Mouse (Mus musculus): ENCODE measurements around the gene Klhdc9. TPM values are rescaled to one million over a fixed set of nuclear protein-coding genes. Genes with fewer than 3 reads are reported as not detected.

Gene Klhdc9
- polyA plus RNA-seq (2012; fragmentation: generic; extraction: Trizol) = under 1 TPM in 1 of 2 experiments, not detected in 1; 0.05 TPM

DNA sequence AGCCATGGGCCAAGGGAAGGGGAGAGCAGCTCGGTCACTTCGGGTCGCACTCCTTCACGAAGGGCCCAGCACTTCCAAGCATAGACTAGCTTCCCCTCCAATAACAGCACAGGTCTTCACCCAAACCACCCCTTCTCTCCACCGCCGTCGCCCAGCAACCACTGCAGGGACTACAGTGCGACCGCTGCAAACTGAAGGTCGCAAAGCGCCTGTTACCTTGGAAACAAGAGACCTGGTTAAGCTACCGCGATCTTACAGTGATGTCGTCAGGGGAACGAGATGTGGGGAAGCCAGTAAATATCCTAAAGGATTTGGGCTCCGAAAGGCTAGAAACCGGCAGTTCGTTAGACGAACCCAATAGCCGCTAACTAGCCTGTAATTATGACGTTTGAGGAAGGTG, at the start of gene Klhdc9:
Gene Klhdc9 (minus strand): TSS at position 143 of the 400 bp plus-strand sequence.

DNA sequence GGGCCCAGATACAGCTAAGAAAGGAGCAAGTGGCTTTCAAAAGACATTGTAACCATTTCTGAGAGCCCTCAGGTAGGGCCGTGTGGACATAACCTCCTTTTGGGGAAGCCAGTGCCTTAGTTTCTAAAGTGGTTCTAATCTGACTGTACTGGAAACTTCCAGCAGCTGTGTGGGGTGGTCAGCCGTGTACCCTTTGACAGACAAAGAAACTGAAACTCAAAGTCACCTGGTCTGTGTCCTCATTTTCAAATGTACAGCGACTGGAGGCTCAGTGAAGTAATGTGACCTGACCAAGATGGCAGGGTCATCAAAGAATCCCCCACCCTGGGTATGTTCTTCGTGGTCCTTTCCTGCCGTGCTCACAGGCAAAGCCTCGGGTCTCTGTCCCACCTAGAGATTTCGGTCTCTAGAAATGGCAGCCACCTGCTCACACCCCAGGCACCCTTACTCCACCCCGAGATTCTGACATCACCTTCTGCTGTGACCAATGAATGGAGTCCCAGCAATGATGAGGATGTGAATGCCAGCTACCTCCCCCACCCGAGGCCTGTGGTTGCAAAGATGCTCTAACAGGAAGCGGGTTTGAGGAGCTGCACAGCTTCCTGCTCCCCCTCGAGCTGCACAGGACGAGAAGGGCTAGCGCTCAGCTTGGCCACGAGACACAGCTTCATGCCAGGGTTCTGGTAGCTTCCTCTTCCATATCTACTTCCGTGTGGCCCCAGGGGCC, 27.9 kb upstream of the Klhdc9 start, which contains the start of gene Arhgap30:
Gene Arhgap30 (plus strand): TSS at position 579 of the 727 bp plus-strand sequence.

DNA sequence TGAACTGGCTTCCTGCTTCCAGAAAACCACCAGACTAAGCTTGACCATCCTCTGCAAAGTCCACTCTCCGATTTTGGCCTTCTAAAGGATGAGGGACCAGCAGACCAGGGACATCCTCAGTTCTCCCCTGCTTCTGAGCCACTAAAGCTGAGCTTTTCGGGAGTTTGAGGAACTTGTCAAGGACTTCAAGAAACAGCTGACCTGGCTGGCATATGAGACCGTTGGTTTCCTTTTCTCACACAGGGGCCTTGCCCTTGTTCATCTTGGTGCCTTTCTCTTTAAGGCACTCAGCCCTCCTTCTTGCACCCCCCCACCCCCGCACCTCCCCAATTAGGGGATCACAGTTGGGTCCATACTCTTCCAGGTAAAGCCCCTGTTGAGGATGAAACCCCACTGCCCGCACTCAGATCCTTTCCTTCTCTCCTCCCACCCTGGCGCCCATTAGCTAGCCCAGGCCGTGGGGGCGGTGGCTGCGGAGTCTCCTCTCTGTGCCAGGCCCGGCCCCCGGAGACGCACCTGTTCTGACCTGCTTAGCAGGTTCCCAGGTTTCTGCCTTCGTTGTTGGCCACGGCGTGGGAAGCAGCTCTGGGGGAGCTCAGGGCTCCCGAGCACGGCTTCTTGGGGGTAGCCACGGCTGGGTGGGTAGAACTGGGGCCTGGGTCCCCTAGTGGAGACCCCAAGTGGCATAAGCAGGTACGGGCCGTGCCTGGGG, 9.4 kb upstream of the Klhdc9 start, which contains the start of gene Nectin4:
Gene Nectin4 (plus strand): TSS at position 255 of the 712 bp plus-strand sequence.

DNA sequence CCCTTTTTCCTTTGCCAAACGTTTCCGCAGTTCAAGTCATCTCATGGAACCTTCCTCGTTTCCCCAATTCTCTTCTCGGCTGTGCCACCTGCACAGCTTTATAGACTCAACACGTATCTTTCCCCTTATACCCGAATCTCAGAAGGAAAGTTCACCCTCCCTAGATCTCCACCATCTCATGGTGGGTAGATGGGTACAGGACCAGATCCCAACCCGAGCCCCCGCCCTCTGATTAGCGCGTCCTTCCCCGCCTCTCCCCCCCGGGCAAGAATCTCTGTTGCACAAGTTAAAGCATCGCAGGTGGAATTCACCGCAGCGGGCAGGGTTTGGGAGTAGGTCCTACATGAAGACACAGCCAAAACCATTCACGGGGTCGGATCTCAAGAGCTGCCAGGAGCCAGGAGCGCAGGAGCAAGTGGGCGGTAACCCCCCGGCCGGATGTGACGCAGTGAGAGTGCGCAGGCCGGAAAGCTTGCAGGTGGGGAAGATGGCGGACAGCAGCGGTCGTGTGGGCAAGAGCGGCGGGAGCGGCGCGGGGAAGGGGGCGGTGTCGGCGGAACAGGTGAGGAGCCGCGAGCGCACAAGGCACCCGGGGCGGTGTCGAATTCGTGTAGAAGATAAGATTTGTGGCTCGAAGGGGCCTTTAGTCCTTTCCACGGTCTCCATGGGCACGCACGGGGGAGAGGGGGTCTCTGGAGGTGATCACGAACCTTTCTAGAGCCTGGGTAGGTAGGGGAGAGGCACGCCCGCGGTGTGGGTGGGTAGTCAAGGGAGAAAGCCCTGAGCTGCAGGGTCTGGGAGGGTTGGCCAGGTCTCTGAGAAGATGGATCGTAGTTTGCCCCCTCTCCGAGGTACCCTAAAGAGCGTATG, 15.1 kb downstream of the Klhdc9 start, which contains the start of the genes Nit1 and Pfdn2:
Gene Nit1 (minus strand): TSS at position 422 of the 870 bp plus-strand sequence.
Gene Pfdn2 (plus strand): TSS at position 446 of the 870 bp plus-strand sequence.

DNA sequence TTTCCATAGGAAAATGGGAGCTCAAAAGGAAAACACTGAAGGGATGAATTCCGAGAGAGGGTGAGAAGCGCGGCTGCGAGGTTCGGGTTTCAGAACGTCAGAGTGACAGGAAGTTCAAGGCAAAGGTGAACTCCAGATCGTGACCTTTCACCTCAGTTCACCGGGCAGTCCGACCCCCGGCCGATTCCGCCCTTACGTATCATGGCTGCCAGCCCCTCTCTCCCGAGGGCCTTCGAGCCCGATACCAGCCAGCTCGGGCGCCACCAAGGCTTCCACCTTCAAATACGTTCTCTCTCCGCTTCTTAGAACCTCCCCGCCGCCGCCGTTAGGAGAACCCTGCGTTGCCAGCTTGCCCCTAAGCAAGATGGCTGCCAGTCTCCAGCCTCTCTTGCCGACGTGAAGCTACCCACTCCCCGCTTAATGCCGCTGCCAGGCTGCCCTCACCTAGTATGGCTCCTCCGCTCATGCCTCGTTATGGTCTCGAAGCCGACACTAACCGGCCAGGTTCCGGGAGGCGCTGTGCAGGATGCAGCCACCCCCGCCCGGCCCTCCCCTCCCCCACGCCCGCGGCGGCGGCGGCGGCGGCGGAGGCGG, 31.7 kb downstream of the Klhdc9 start, which contains the start of gene Dedd:
Gene Dedd (plus strand): TSS at position 307 of the 594 bp plus-strand sequence.

Other genes with a start within 250 kb of the Klhdc9 start
- gene Cfap126, start 246.9 kb downstream of the Klhdc9 start, polyA plus RNA-seq (2012; fragmentation: generic; extraction: Trizol) = 1 to 10 TPM in 1 of 2 experiments, under 1 TPM in 1; 0.47 to 2.7 TPM
- 100 to 1,000 TPM in 1 of 2 experiments, 10 to 100 TPM in 1; 72.7 to 128 TPM for gene Sdhc, start 210.2 kb downstream of the Klhdc9 start, polyA plus RNA-seq (2012; fragmentation: generic; extraction: Trizol)
- under 1 TPM; 0.07 to 0.42 TPM for gene Mpz, start 210.1 kb downstream of the Klhdc9 start, polyA plus RNA-seq (2012; fragmentation: generic; extraction: Trizol)
- under 1 TPM in 1 of 2 experiments, not detected in 1; 0.11 TPM for gene Pcp4l1, start 164.5 kb downstream of the Klhdc9 start, polyA plus RNA-seq (2012; fragmentation: generic; extraction: Trizol)
- gene Nr1i3, start 146.8 kb downstream of the Klhdc9 start, polyA plus RNA-seq (2012; fragmentation: generic; extraction: Trizol) = under 1 TPM; 0.01 to 0.02 TPM
- gene Tomm40l, start 138.3 kb downstream of the Klhdc9 start, polyA plus RNA-seq (2012; fragmentation: generic; extraction: Trizol) = 10 to 100 TPM; 30.8 to 39.3 TPM
- under 1 TPM in 1 of 2 experiments, not detected in 1; 0.33 TPM for gene Apoa2, start 135.7 kb downstream of the Klhdc9 start, polyA plus RNA-seq (2012; fragmentation: generic; extraction: Trizol)
- gene Fcer1g, start 126.4 kb downstream of the Klhdc9 start, polyA plus RNA-seq (2012; fragmentation: generic; extraction: Trizol) = under 1 TPM in 1 of 2 experiments, not detected in 1; 0.07 TPM
- gene Adamts4, start 110.4 kb downstream of the Klhdc9 start, polyA plus RNA-seq (2012; fragmentation: generic; extraction: Trizol) = 1 to 10 TPM in 1 of 2 experiments, under 1 TPM in 1; 0.25 to 8.9 TPM
- gene Ndufs2, start 109.4 kb downstream of the Klhdc9 start, polyA plus RNA-seq (2012; fragmentation: generic; extraction: Trizol) = 100 to 1,000 TPM; 163 to 201 TPM
- gene B4galt3, start 90.5 kb downstream of the Klhdc9 start, polyA plus RNA-seq (2012; fragmentation: generic; extraction: Trizol) = 10 to 100 TPM in 1 of 2 experiments, 1 to 10 TPM in 1; 9.2 to 33.6 TPM
- gene Ppox, start 79.6 kb downstream of the Klhdc9 start, polyA plus RNA-seq (2012; fragmentation: generic; extraction: Trizol) = 10 to 100 TPM in 1 of 2 experiments, 1 to 10 TPM in 1; 7.7 to 19.8 TPM
- gene Usp21, start 72.8 kb downstream of the Klhdc9 start, polyA plus RNA-seq (2012; fragmentation: generic; extraction: Trizol) = 10 to 100 TPM; 15.3 to 46.2 TPM
- gene Ufc1, start 65.8 kb downstream of the Klhdc9 start, polyA plus RNA-seq (2012; fragmentation: generic; extraction: Trizol) = 100 to 1,000 TPM in 1 of 2 experiments, 10 to 100 TPM in 1; 96.6 to 138 TPM
- 10 to 100 TPM; 14.8 to 45.0 TPM for gene Dedd, start 31.7 kb downstream of the Klhdc9 start, polyA plus RNA-seq (2012; fragmentation: generic; extraction: Trizol)
- gene Nit1, start 15.2 kb downstream of the Klhdc9 start, polyA plus RNA-seq (2012; fragmentation: generic; extraction: Trizol) = 10 to 100 TPM in 1 of 2 experiments, 1 to 10 TPM in 1; 7.6 to 30.5 TPM
- gene Pfdn2, start 15.1 kb downstream of the Klhdc9 start, polyA plus RNA-seq (2012; fragmentation: generic; extraction: Trizol) = 10 to 100 TPM; 29.8 to 51.1 TPM
- gene Nectin4, start 9.3 kb upstream of the Klhdc9 start, polyA plus RNA-seq (2012; fragmentation: generic; extraction: Trizol) = under 1 TPM; 0.02 to 0.04 TPM
- gene Arhgap30, start 28.2 kb upstream of the Klhdc9 start, polyA plus RNA-seq (2012; fragmentation: generic; extraction: Trizol) = under 1 TPM; 0.02 to 0.06 TPM
- 10 to 100 TPM; 23.4 to 86.2 TPM for gene Usf1, start 50.5 kb upstream of the Klhdc9 start, polyA plus RNA-seq (2012; fragmentation: generic; extraction: Trizol)
- 1 to 10 TPM in 1 of 2 experiments, under 1 TPM in 1; 0.16 to 2.5 TPM for gene Tstd1, start 58.1 kb upstream of the Klhdc9 start, polyA plus RNA-seq (2012; fragmentation: generic; extraction: Trizol)
- gene F11r, start 76.7 kb upstream of the Klhdc9 start, polyA plus RNA-seq (2012; fragmentation: generic; extraction: Trizol) = under 1 TPM in 1 of 2 experiments, not detected in 1; 0.13 TPM
- gene Alyref2, start 142.7 kb upstream of the Klhdc9 start, polyA plus RNA-seq (2012; fragmentation: generic; extraction: Trizol) = 1 to 10 TPM in 1 of 2 experiments, under 1 TPM in 1; 0.81 to 6.3 TPM
- gene Itln1, start 174.5 kb upstream of the Klhdc9 start, polyA plus RNA-seq (2012; fragmentation: generic; extraction: Trizol) = not detected
- not detected for gene Cd244a, start 198.4 kb upstream of the Klhdc9 start, polyA plus RNA-seq (2012; fragmentation: generic; extraction: Trizol)
- gene Ly9, start 246.6 kb upstream of the Klhdc9 start, polyA plus RNA-seq (2012; fragmentation: generic; extraction: Trizol) = not detected